Mouse (Mus musculus) gastrocnemius, postnatal 14 days (tissue): ENCODE data around the gene Ptgdr2. TPM values are rescaled to one million over a fixed set of nuclear protein-coding genes. Genes with fewer than 3 reads are reported as not detected.

Source experiments
- DNase-seq: peaks from one replicate; pipeline ENCODE4 v3.0.0; 2021; ENCODE audit warnings: mixed read lengths
- intact Hi-C: fragments of 180-260 bp; cut with DNase I; formaldehyde crosslinking; loops from one replicate; pipeline ENCODE4 v1.15.1; 2025; ENCODE audit warnings: low total_unique reads
- total RNA-seq, 2 experiments: library from RNA; stranded (reverse); gene quantifications; 2 replicates each; pipeline ENCODE4 v1.2.3; 2021

Gene Ptgdr2
- total RNA-seq, 2 experiments from 2014 or later, result 0.08 TPM; not detected in 1

- intact Hi-C loops, result no loop called here
Measured at GRCm38 (mm10) chr19:10926123-10926621, 10.8 kb upstream of the Ptgdr2 start.

GRCm38 (mm10) chr19:10926666-10927065 is 10.3 kb upstream of the Ptgdr2 start:
- DNase-seq, result no peak

More at GRCm38 (mm10) chr19:10926123-10926621, 10.8 kb upstream of the Ptgdr2 start:
- no peak for DNase-seq

GRCm38 (mm10) chr19:10930641-10931040 is 6.3 kb upstream of the Ptgdr2 start:
- no peak for DNase-seq
- intact Hi-C loops, result no loop called here

More at GRCm38 (mm10) chr19:10926666-10927065, 10.3 kb upstream of the Ptgdr2 start:
- intact Hi-C loops, result no loop called here

GRCm38 (mm10) chr19:10935029-10935428 is 1.9 kb upstream of the Ptgdr2 start:
- intact Hi-C loops, result no loop called here
- DNase-seq, result no peak

GRCm38 (mm10) chr19:10936077-10936476 is 883 bp upstream of the Ptgdr2 start:
- intact Hi-C loops, result no loop called here
- no peak for DNase-seq

GRCm38 (mm10) chr19:10938771-10939170 is 1.8 kb downstream of the Ptgdr2 start:
- intact Hi-C loops, result no loop called here
- DNase-seq, result no peak

- intact Hi-C loops, result no loop called here
- peak; percentile 58 for DNase-seq
Measured at GRCm38 (mm10) chr19:10940097-10940800, 3.3 kb downstream of the Ptgdr2 start.

GRCm38 (mm10) chr19:10940801-10941457 is 4.0 kb downstream of the Ptgdr2 start:
- intact Hi-C loops, result no loop called here
- DNase-seq, result no peak

GRCm38 (mm10) chr19:10943955-10944354 is 7.0 kb downstream of the Ptgdr2 start:
- intact Hi-C loops, result no loop called here
- no peak for DNase-seq

GRCm38 (mm10) chr19:10946506-10946905 is 9.5 kb downstream of the Ptgdr2 start:
- intact Hi-C loops, result no loop called here
- DNase-seq, result no peak

GRCm38 (mm10) chr19:10947219-10947618 is 10.3 kb downstream of the Ptgdr2 start:
- DNase-seq, result no peak
- intact Hi-C loops, result no loop called here

- intact Hi-C loops, result no loop called here
- no peak for DNase-seq
Measured at GRCm38 (mm10) chr19:10948416-10948815, 11.5 kb downstream of the Ptgdr2 start.

GRCm38 (mm10) chr19:10949112-10949511 is 12.2 kb downstream of the Ptgdr2 start, which contains the start of gene Ccdc86:
TSS of gene Ccdc86 (minus strand) at chr19:10949266.
- peak; percentile 98 for DNase-seq
- intact Hi-C loops, result no loop called here

- DNase-seq, result no peak
- intact Hi-C loops, result no loop called here
Measured at GRCm38 (mm10) chr19:10949558-10949957, 12.6 kb downstream of the Ptgdr2 start.

- intact Hi-C loops, result no loop called here
- peak; percentile 72 for DNase-seq
Measured at GRCm38 (mm10) chr19:10952021-10952939, 15.3 kb downstream of the Ptgdr2 start.

GRCm38 (mm10) chr19:10959085-10959977 is 22.4 kb downstream of the Ptgdr2 start:
- intact Hi-C loops, result no loop called here
- DNase-seq, result peak; percentile 32

GRCm38 (mm10) chr19:10959978-10960346 is 23.0 kb downstream of the Ptgdr2 start:
- intact Hi-C loops, result loop anchor here (5.0 kb wide), 1 partner anchor 248 kb away; no protein-coding TSS in a partner anchor
- DNase-seq, result no peak

- DNase-seq, result no peak
- intact Hi-C loops, result loop anchor here (5.0 kb wide), 2 partner anchors 288 to 303 kb away; partner anchors contain the start of gene Pga5
Measured at GRCm38 (mm10) chr19:10965721-10966120, 28.8 kb downstream of the Ptgdr2 start.

GRCm38 (mm10) chr19:10968578-10968977 is 31.6 kb downstream of the Ptgdr2 start:
- no peak for DNase-seq
- intact Hi-C loops, result loop anchor here (5.0 kb wide), 2 partner anchors 291 to 306 kb away; partner anchors contain the start of gene Pga5
